In the genomic region with DNA sequence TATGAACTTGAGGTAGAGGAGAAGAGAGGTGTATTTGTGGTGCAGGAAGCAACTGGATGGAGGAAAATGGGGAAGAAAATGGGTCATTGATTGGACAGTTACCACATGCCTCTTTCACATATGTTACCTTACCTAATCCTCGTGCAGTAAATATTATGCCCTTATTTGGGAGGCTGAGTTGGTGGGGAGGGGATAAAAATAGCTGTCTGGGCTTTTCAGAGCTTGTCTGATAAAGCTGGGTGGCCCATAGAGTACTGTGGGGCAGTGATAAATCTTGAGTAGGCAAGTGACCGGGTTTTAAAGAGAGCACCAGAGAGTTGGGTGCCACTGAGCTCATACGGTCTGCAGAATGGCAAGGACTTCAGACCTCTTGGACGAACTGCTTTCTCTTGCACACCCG, we compare ENCODE assay signal across 30 mouse cellular contexts. TPM values are rescaled to one million over a fixed set of nuclear protein-coding genes. Genes with fewer than 3 reads are reported as not detected.
DNase-seq lines count a peak whose midpoint lies in the region; ATAC-seq and TF ChIP-seq lines count a peak whose summit lies in the region.
"Had no signal": no experiment of that assay in that cellular context is flagged by ENCODE, and none has a peak within 500 bp of the region (broad histone marks: within the 10 kb centered on the region; RNA-seq: fewer than 3 reads in every experiment).

No protein-coding gene starts in this region.

- H3K27ac ChIP-seq in heart, embryonic 10.5 days: peak overlapping the region; percentile 81
- peak overlapping the region; percentile 53 for H3K27ac ChIP-seq in heart, embryonic 15.5 days
- peak overlapping the region; percentile 55; the same call in 1 of the 2 replicates for H3K27ac ChIP-seq in stomach, embryonic 14.5 days (ENCODE audit: low read length)
- H3K27ac ChIP-seq in stomach, postnatal 0 days (replicated peaks): no peak overlapping the region
- no peak overlapping the region for H3K27ac ChIP-seq in kidney, embryonic 15.5 days
- H3K27ac ChIP-seq: embryonic facial prominence, embryonic 10.5 days; embryonic facial prominence, embryonic 15.5 days; forebrain, embryonic 12.5 days; limb, embryonic 13.5 days; liver, embryonic 15.5 days; lung, embryonic 15.5 days; neural tube, embryonic 15.5 days; stomach, embryonic 15.5 days had no signal

- H3K9me3 ChIP-seq in heart, embryonic 10.5 days: no peaks in the 10 kb centered on the region
- no peaks in the 10 kb centered on the region for H3K9me3 ChIP-seq in heart, embryonic 15.5 days (replicated peaks)
- H3K9me3 ChIP-seq in stomach, embryonic 14.5 days (ENCODE audit: control insufficient read depth, low read depth, low read length): no peaks in the 10 kb centered on the region
- H3K9me3 ChIP-seq in stomach, postnatal 0 days (ENCODE audit: control insufficient read depth, low read length): no peaks in the 10 kb centered on the region
- H3K9me3 ChIP-seq in kidney, embryonic 15.5 days (replicated peaks): no peaks in the 10 kb centered on the region
- H3K9me3 ChIP-seq: embryonic facial prominence, embryonic 10.5 days; embryonic facial prominence, embryonic 15.5 days; forebrain, embryonic 12.5 days; limb, embryonic 13.5 days; liver, embryonic 15.5 days; lung, embryonic 15.5 days; neural tube, embryonic 15.5 days; stomach, embryonic 15.5 days had no signal

- WGBS in heart, embryonic 10.5 days: 34% methylated on average over 5 of the region's 5 CpGs
- WGBS in heart, embryonic 15.5 days: 31% methylated on average over 5 of the region's 5 CpGs
- WGBS in stomach, embryonic 14.5 days: 50% methylated on average over 5 of the region's 5 CpGs
- WGBS in stomach, postnatal 0 days: 57% methylated on average over 5 of the region's 5 CpGs
- 69% methylated on average over 5 of the region's 5 CpGs for WGBS in kidney, embryonic 15.5 days

- TF ChIP-seq CTCF in stomach, postnatal 0 days (IDR thresholded peaks at IDR 0.05; ENCODE audit: low read depth): no peak

- no peak overlapping the region for H3K9ac ChIP-seq in heart, embryonic 15.5 days
- H3K9ac ChIP-seq in stomach, embryonic 14.5 days (replicated peaks; ENCODE audit: low read depth, low read length): no peak overlapping the region
- no peak overlapping the region for H3K9ac ChIP-seq in stomach, postnatal 0 days (ENCODE audit: low read length)
- no peak overlapping the region for H3K9ac ChIP-seq in kidney, embryonic 15.5 days
- H3K9ac ChIP-seq: embryonic facial prominence, embryonic 15.5 days; forebrain, embryonic 12.5 days; forebrain, postnatal 0 days; limb, embryonic 13.5 days; liver, embryonic 15.5 days; lung, embryonic 15.5 days; neural tube, embryonic 15.5 days; stomach, embryonic 15.5 days had no signal

- no peak for TF ChIP-seq EP300 in stomach, postnatal 0 days (optimal IDR thresholded peaks at IDR 0.05)

- DNase-seq in heart, embryonic 10.5 days (ENCODE audit: low spot score): no peak
- DNase-seq in heart, postnatal 14 days: no peak
- no peak for DNase-seq in heart, adult 8-10 months (ENCODE audit: low spot score)
- no peak for DNase-seq in stomach, postnatal 0 days (ENCODE audit: low spot score)
- DNase-seq in embryo, embryonic 9.5 days (ENCODE audit: extremely low spot score): no peak
- DNase-seq: adrenal gland, adult 2 months; cerebellum, adult 2 months; cerebellum, postnatal 14 days; forebrain, postnatal 0 days; gastrocnemius, postnatal 10 days; kidney, adult 18-20 months; kidney, postnatal 4 days; midbrain, embryonic 14.5 days; retina, postnatal 1 day; right cerebral cortex, postnatal 14 days; thymus, postnatal 14 days had no signal

- peaks cover 50% of the 10 kb centered on the region for H3K4me1 ChIP-seq in heart, embryonic 10.5 days
- H3K4me1 ChIP-seq in heart, embryonic 15.5 days (replicated peaks): peaks cover 23% of the 10 kb centered on the region
- H3K4me1 ChIP-seq in stomach, embryonic 14.5 days (ENCODE audit: control insufficient read depth, insufficient read depth, low read length): 0 out of 2 replicates have a peak, but pooled peaks cover 3% of the 10 kb centered on the region
- H3K4me1 ChIP-seq in stomach, postnatal 0 days (replicated peaks; ENCODE audit: control insufficient read depth, insufficient read depth): no peaks in the 10 kb centered on the region
- H3K4me1 ChIP-seq in kidney, embryonic 15.5 days: peaks cover 13% of the 10 kb centered on the region; the same call in 1 of the 2 replicates
- H3K4me1 ChIP-seq: lung, embryonic 15.5 days; stomach, embryonic 15.5 days had no signal

- ATAC-seq in heart, embryonic 15.5 days (replicated peaks; ENCODE audit: insufficient number of reproducible peaks, insufficient read depth, low FRiP score, low read depth): peak; percentile 58; the same call in 1 of the 2 replicates
- ATAC-seq in stomach, embryonic 14.5 days (ENCODE audit: insufficient number of reproducible peaks, insufficient read depth, low FRiP score, low read depth): no peak
- no peak for ATAC-seq in stomach, postnatal 0 days (ENCODE audit: low FRiP score, low TSS enrichment)
- no peak for ATAC-seq in kidney, embryonic 15.5 days (replicated peaks; ENCODE audit: low FRiP score)
- ATAC-seq: activated CD4-positive, CD25-positive, alpha-beta regulatory T cell, adult 4 months; forebrain, postnatal 0 days; hindbrain, embryonic 16.5 days had no signal

- intact Hi-C loops in heart, postnatal 14 days (cut with DNase I): no loop called here

- no peaks in the 10 kb centered on the region for H3K27me3 ChIP-seq in heart, embryonic 10.5 days (ENCODE audit: insufficient read depth, poor library complexity, severe bottlenecking)
- no peaks in the 10 kb centered on the region for H3K27me3 ChIP-seq in heart, embryonic 15.5 days
- no peaks in the 10 kb centered on the region for H3K27me3 ChIP-seq in stomach, embryonic 14.5 days (ENCODE audit: control insufficient read depth, insufficient read depth, low read length)
- no peaks in the 10 kb centered on the region for H3K27me3 ChIP-seq in stomach, postnatal 0 days (ENCODE audit: control insufficient read depth, insufficient read depth, low read length)
- H3K27me3 ChIP-seq in kidney, embryonic 15.5 days: peaks cover 4% of the 10 kb centered on the region; the same call in 1 of the 2 replicates
- H3K27me3 ChIP-seq: CH12.LX; embryonic facial prominence, embryonic 15.5 days; lung, embryonic 15.5 days; neural tube, embryonic 15.5 days; stomach, embryonic 15.5 days had no signal

- H3K4me3 ChIP-seq in heart, embryonic 10.5 days: no peak overlapping the region; the same call in 1 of the 2 replicates
- H3K4me3 ChIP-seq in heart, embryonic 15.5 days: no peak overlapping the region
- H3K4me3 ChIP-seq in stomach, embryonic 14.5 days (ENCODE audit: low read depth, low read length): no peak overlapping the region
- no peak overlapping the region for H3K4me3 ChIP-seq in stomach, postnatal 0 days (ENCODE audit: low read depth, low read length)
- H3K4me3 ChIP-seq in kidney, embryonic 15.5 days (replicated peaks): no peak overlapping the region
- H3K4me3 ChIP-seq: embryonic facial prominence, embryonic 10.5 days; embryonic facial prominence, embryonic 15.5 days; forebrain, embryonic 12.5 days; limb, embryonic 13.5 days; liver, embryonic 15.5 days; lung, embryonic 15.5 days; neural tube, embryonic 15.5 days; stomach, embryonic 15.5 days had no signal

- no peaks in the 10 kb centered on the region for H3K36me3 ChIP-seq in heart, embryonic 10.5 days
- no peaks in the 10 kb centered on the region for H3K36me3 ChIP-seq in heart, embryonic 15.5 days
- H3K36me3 ChIP-seq in stomach, embryonic 14.5 days (ENCODE audit: control insufficient read depth, insufficient read depth, low read length): no peaks in the 10 kb centered on the region
- H3K36me3 ChIP-seq in stomach, postnatal 0 days (ENCODE audit: control insufficient read depth, insufficient read depth, low read length): no peaks in the 10 kb centered on the region
- no peaks in the 10 kb centered on the region for H3K36me3 ChIP-seq in kidney, embryonic 15.5 days
- H3K36me3 ChIP-seq: embryonic facial prominence, embryonic 10.5 days; embryonic facial prominence, embryonic 15.5 days; forebrain, embryonic 12.5 days; limb, embryonic 13.5 days; liver, embryonic 15.5 days; lung, embryonic 15.5 days; neural tube, embryonic 15.5 days; stomach, embryonic 15.5 days had no signal

- H3K4me2 ChIP-seq in heart, embryonic 15.5 days: no peak overlapping the region; the same call in 1 of the 2 replicates
- H3K4me2 ChIP-seq in stomach, embryonic 14.5 days (replicated peaks; ENCODE audit: low read depth, low read length): no peak overlapping the region
- H3K4me2 ChIP-seq in stomach, postnatal 0 days (replicated peaks; ENCODE audit: low read depth): no peak overlapping the region
- no peak overlapping the region for H3K4me2 ChIP-seq in kidney, embryonic 15.5 days
- H3K4me2 ChIP-seq: embryonic facial prominence, embryonic 15.5 days; forebrain, embryonic 12.5 days; limb, embryonic 13.5 days; liver, embryonic 15.5 days; lung, embryonic 15.5 days; neural tube, embryonic 15.5 days; stomach, embryonic 15.5 days had no signal

RNA-seq across cellular contexts. Expression of gene Itgb3, which starts 8.4 kb away (rescaled TPM):
- polyA plus RNA-seq in heart, embryonic 10.5 days (2016; fragmentation: Nextera tagmentation; extraction: Ambion mirVana): 9.1 and 9.9 TPM in 2 replicates
- 1 to 10 TPM; 4.8 to 4.9 TPM for total RNA-seq in heart, postnatal 14 days (2021)
- polyA plus RNA-seq in heart, embryonic 15.5 days (2015; fragmentation: Nextera tagmentation; extraction: Ambion mirVana): 3.7 and 5.4 TPM in 2 replicates
- total RNA-seq in heart, adult 8-10 months (2022): 1 to 10 TPM; 2.2 to 4.1 (median 2.9) TPM
- polyA plus RNA-seq in stomach, embryonic 14.5 days (2014; fragmentation: Nextera tagmentation; extraction: Ambion mirVana): 3.1 and 3.6 TPM in 2 replicates
- polyA plus RNA-seq in stomach, postnatal 0 days (2015; fragmentation: Nextera tagmentation; extraction: Ambion mirVana): 4.7 and 5.1 TPM in 2 replicates
- 3.4 and 3.6 TPM in 2 replicates for polyA plus RNA-seq in kidney, embryonic 15.5 days (2015; fragmentation: Nextera tagmentation; extraction: Ambion mirVana)

Comparison
In these comparisons a context has a peak if more than half of its experiments do, and no peak if none do; other contexts are left out.
1. H3K27ac ChIP-seq: peak in heart, embryonic 10.5 days (single experiment), heart, embryonic 15.5 days (single experiment) and stomach, embryonic 14.5 days (single experiment); none in stomach, postnatal 0 days (single experiment) and kidney, embryonic 15.5 days (single experiment).